Mouse (Mus musculus): ENCODE measurements around the gene Vsx2. TPM values are rescaled to one million over a fixed set of nuclear protein-coding genes. Genes with fewer than 3 reads are reported as not detected.
A peak's percentile ranks its signal among the peaks of the same experiment; 100 is the strongest.

Vsx2 gene
- polyA plus RNA-seq, 1 experiment from 2014 or later: 0.37 TPM

DNA sequence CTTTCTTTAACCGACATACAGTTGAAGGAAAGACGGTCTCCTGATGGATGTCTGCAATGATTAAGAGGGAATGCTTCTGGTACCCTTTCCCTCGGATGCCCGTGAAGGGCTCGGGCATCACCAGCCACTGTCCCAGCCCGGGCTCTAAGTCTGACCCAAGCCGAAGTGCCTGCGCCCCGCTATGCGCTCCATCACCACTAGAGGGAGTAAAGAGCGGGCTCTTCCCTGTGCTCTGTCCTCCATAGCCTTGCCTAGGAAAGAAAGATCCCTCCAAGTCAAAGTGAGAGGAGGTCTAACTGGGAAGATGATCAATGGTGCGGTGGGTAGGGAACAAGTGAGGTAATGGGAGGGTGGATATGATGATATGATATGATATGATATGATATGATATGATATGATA lies 23.5 kb upstream of the Vsx2 start:
- no peaks in the 10 kb centered on the region for H3K36me3 ChIP-seq (replicated peaks)
- ATAC-seq (ENCODE audit: low FRiP score): peak; percentile 81
- WGBS: 3% methylated on average over 12 of the region's 12 CpGs
- H3K4me3 ChIP-seq (replicated peaks): no peak overlapping the region
- peaks cover 12% of the 10 kb centered on the region; the same call in 1 of the 2 replicates for H3K27me3 ChIP-seq
- H3K27ac ChIP-seq: no peak overlapping the region
- peaks cover 18% of the 10 kb centered on the region for H3K4me1 ChIP-seq
- no peak overlapping the region for H3K4me2 ChIP-seq
- no peak overlapping the region for H3K9ac ChIP-seq
- no peaks in the 10 kb centered on the region for H3K9me3 ChIP-seq

DNA sequence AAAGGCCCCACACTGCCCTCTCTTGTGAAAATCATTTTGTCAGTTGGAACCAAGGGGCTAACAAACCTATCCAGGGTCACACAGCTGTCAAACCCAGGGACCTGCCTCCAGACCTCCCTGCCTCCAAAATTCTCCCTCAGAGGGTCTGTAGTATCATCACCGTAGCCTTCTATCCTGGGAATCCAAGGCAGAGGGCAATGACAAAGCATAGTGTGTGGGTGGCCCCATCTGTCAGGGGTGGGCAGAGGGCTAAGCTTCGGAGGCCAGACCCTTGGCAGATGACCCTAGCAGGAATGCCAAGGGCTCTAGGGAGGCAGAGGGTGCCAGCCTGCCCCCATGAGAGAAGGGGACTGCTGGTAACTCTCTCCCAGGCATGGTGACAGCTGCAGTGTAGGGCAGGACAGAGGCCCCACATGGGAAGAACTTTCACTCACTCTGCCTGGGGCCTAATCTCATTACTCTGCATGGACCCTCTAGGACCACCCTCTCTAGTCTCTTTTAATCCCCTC lies 22.9 kb upstream of the Vsx2 start:
- Histone ChIP-seq H3K4me3 (replicated peaks) (no peak overlapping the region), H3K36me3 (replicated peaks) (no peaks in the 10 kb centered on the region), H3K27ac (no peak overlapping the region), H3K4me1 (peaks cover 12% of the 10 kb centered on the region), H3K27me3 (peaks cover 12% of the 10 kb centered on the region; the same call in 1 of the 2 replicates), H3K9me3 (no peaks in the 10 kb centered on the region), H3K4me2 (no peak overlapping the region), H3K9ac (no peak overlapping the region)
- WGBS: 62% methylated on average over 2 of the region's 2 CpGs
- 0 out of 2 replicates have a peak, but pooled peaks have one; percentile 33 for ATAC-seq (ENCODE audit: low FRiP score)

DNA sequence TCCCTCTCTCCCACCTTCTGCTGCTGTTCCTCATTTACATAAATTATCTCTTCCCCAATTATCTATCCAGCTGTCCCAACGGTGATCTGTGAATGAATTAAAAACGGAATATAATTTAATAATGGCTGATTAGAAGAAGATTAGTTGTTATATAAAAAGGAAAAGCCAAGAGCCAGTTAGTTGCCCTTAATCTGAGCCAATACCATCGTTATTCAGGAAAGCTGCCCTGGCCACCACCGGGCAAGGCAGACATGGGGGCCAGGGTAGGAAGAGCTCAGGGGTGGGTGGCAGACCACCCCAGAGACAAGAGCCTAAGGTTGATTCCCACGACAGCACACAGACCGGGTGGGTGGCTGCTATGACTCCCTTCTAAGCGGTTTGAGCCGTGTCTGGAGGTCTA lies 21.3 kb upstream of the Vsx2 start:
- Histone ChIP-seq H3K27me3 (peaks cover 13% of the 10 kb centered on the region; the same call in 1 of the 2 replicates), H3K9ac (no peak overlapping the region), H3K36me3 (replicated peaks) (no peaks in the 10 kb centered on the region), H3K4me3 (replicated peaks) (no peak overlapping the region), H3K9me3 (no peaks in the 10 kb centered on the region), H3K4me2 (no peak overlapping the region), H3K27ac (peak overlapping the region; percentile 43; the same call in 1 of the 2 replicates), H3K4me1 (peaks cover 4% of the 10 kb centered on the region; the same call in 1 of the 2 replicates)
- no peak for ATAC-seq (ENCODE audit: low FRiP score)
- 36% methylated on average over 8 of the region's 8 CpGs for WGBS

DNA sequence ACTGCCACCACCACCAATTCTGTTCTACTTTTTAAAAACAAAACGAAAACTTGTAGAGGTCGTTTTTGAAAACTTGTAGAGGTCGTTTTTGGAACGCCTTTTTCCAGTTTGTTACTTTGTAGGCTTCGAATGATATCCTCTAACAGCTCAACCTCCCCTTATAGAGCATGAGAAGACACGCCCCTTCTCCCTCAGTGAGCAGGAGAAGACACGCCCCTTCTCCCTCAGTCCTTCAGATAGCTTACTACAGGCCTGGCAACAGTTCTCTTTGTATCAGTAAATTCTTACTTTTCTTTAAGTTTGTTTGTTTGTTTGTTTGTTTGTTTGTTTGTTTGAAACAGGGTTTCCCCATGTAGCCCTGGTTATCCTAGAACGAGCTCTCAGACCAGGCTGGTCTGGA lies 14.3 kb upstream of the Vsx2 start:
- Histone ChIP-seq H3K9me3 (0 out of 2 replicates have a peak, but pooled peaks cover 3% of the 10 kb centered on the region), H3K4me1 (no peaks in the 10 kb centered on the region), H3K9ac (no peak overlapping the region), H3K27me3 (0 out of 2 replicates have a peak, but pooled peaks cover 6% of the 10 kb centered on the region), H3K36me3 (replicated peaks) (no peaks in the 10 kb centered on the region), H3K27ac (no peak overlapping the region), H3K4me3 (replicated peaks) (no peak overlapping the region), H3K4me2 (no peak overlapping the region)
- ATAC-seq (ENCODE audit: low FRiP score): no peak
- WGBS: 58% methylated on average over 8 of the region's 8 CpGs

DNA sequence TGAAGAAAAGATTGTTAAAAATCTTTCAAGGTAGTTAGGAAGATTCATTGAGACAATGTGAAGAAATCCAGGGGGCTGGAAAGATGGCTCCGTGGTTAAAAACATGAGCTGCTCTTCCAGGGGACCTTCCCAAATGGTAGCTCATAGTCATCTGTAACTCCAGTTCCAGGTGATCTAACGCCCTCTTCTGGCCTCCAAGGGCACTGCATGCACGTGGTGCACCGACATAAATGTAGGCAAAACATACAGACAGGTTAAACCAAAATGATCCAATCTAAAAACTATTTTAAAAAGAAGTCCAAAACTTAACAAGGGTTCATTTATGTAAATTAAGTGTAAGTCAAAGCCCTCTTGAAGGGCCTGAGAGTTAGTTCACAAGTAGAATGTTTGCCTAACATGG lies 7.0 kb upstream of the Vsx2 start:
- H3K9me3 ChIP-seq: 0 out of 2 replicates have a peak, but pooled peaks cover 3% of the 10 kb centered on the region
- no peak for ATAC-seq (ENCODE audit: low FRiP score)
- H3K4me1 ChIP-seq: no peaks in the 10 kb centered on the region
- H3K27ac ChIP-seq: no peak overlapping the region
- H3K36me3 ChIP-seq (replicated peaks): no peaks in the 10 kb centered on the region
- 48% methylated on average over 4 of the region's 4 CpGs for WGBS
- H3K4me3 ChIP-seq (replicated peaks): no peak overlapping the region
- no peak overlapping the region for H3K4me2 ChIP-seq
- H3K9ac ChIP-seq: no peak overlapping the region
- peaks cover 31% of the 10 kb centered on the region for H3K27me3 ChIP-seq

DNA sequence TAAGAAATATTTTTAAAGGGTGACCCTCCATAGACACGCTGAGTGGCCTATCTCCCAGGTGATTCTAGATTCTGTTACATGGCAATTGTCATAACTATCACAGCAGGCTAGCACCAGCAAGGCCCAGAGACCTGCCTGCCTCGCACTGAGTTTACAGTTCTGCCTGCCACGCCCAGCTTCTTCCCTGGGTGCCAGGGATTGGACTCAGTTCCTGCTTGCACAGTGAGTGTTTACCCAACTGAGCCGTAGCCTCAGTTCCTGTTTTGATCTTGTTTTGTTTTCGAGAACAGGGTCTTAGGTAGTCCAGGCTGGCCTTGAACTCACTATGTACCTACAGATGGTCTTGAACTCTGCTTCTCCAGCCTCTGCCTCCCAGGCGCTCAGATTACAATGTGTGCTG lies 2.0 kb upstream of the Vsx2 start:
- no peaks in the 10 kb centered on the region for H3K9me3 ChIP-seq

DNA sequence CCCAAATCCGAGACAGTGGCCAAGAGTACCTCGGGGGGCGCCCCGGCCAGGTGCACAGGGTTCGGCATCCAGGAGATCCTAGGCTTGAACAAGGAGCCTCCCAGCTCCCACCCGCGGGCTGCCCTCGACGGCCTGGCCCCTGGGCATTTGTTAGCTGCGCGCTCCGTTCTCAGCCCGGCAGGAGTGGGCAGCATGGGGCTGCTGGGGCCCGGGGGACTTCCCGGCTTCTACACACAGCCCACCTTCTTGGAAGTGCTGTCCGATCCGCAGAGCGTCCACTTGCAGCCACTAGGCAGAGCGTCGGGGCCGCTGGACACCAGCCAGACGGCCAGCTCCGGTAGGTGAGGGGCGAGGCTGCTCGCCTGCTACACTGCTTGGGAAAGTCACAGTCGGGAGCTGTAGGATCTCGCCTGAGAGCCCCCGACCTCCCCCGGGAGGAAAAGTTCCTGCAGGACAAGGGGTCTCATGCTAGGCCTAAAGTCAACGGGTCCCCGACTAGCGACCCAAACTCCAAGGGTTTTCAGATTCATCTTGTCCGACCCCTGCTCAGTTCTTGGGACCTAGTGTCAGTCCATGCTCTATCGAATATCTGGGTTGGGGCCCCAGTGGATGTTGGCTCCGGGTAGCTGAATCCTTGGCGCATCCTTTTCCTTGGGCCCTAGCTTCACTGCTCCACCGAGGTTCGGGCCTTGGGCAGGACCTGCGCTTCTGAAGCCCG lies 573 bp downstream of the Vsx2 start:
- Histone ChIP-seq H3K9ac (no peak overlapping the region), H3K9me3 (no peaks in the 10 kb centered on the region), H3K4me1 (peaks cover 22% of the 10 kb centered on the region), H3K4me2 (peak overlapping the region; percentile 32; the same call in 1 of the 2 replicates), H3K36me3 (replicated peaks) (no peaks in the 10 kb centered on the region), H3K27me3 (peaks cover 93% of the 10 kb centered on the region), H3K27ac (no peak overlapping the region), H3K4me3 (replicated peaks) (peak overlapping the region; percentile 23; the same call in 1 of the 2 replicates)
- no peak for ATAC-seq (ENCODE audit: low FRiP score)
- whole genome bisulfite sequencing: under 1% methylated on average over 39 of the region's 40 CpGs

More for the DNA sequence above, 2.0 kb upstream of the Vsx2 start:
- 83% methylated on average over 6 of the region's 6 CpGs for WGBS
- no peak overlapping the region for H3K4me2 ChIP-seq
- ATAC-seq (ENCODE audit: low FRiP score): no peak
- H3K36me3 ChIP-seq (replicated peaks): no peaks in the 10 kb centered on the region
- H3K27ac ChIP-seq: no peak overlapping the region
- peaks cover 82% of the 10 kb centered on the region for H3K27me3 ChIP-seq
- no peak overlapping the region for H3K4me3 ChIP-seq (replicated peaks)
- H3K4me1 ChIP-seq: peaks cover 22% of the 10 kb centered on the region
- H3K9ac ChIP-seq: no peak overlapping the region

DNA sequence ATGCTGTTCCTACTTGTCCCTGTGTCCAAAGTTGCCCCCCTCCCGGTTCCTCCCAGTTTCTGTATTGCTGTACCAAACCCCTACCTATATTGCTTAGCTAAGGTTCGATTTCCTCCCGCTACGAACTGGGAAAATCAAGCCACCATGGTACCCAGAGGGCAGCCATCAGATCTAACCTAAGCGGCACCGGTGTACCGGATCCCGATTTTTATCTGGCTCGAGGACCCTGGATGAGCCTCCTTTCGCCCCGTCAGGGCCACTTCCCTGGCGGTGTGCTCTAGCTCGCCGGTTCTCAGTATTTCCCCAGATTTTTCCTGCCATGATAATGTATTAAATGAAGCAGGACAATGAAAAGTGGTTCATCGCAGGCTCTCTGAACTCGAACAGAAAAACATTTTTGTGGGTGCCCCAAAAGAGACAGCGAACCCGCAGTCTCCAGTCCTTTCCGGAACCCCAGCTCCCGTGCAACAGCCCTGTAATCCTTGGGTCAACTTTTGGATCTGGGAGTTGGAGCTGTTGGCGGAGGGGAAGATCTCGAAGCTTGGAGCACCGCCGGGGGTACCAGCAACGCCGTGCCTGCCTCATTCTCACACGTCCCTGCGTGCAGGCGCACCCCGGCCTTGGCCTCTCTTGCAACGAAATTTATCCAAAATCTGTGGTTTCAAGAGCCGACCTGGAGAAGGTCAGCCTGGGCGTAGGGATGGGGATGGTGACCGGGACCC lies 1.3 kb downstream of the Vsx2 start:
- peak overlapping the region; percentile 17 for H3K4me2 ChIP-seq
- no peaks in the 10 kb centered on the region for H3K36me3 ChIP-seq (replicated peaks)
- ATAC-seq (ENCODE audit: low FRiP score): no peak
- no peaks in the 10 kb centered on the region for H3K9me3 ChIP-seq
- under 1% methylated on average over 34 of the region's 34 CpGs for WGBS
- no peak overlapping the region for H3K27ac ChIP-seq
- H3K9ac ChIP-seq: no peak overlapping the region
- H3K27me3 ChIP-seq: peaks cover 99% of the 10 kb centered on the region
- no peak overlapping the region for H3K4me3 ChIP-seq (replicated peaks)
- peaks cover 22% of the 10 kb centered on the region for H3K4me1 ChIP-seq

DNA sequence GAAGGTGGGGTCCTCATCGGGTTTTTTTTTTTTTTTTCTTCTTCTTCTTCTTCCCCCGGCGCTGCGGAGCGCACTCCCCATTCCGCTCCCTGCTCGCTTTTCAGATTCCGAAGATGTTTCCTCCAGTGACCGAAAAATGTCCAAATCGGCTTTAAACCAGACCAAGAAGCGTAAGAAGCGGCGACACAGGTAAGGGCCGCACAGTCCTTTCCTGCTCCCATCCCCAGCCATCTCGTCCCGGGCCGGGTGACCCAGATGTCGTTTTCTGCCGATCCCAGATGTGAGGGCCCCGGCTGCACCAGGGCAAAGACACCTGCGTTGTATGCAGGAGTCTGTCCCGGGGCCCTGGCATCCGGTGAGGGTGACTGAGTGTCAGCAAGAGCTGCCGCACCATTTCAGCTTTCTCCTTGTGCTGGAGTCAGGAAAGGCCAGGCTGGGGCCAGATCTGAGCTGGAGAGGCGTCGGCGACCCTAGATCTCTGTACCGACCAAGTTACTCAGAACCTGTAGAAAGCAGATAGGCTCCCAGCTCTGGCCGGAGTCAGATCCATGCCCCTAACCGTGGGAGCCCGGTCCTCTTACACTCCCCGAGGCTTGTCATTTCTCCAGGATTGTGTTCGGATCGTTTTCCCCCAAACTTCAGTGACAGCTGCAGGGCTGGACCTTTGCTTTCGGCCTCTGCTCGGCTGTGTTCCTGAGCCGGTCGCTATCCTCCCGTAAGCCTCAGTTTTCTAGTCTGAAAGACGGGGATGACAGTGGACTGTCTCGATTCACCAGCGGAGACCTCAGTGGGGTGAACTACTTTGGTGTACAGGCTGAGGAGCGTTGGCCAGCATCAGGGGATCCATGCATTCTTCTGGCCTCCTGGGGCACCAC lies 2.1 kb downstream of the Vsx2 start:
- H3K27ac ChIP-seq: no peak overlapping the region
- WGBS: 1% methylated on average over 43 of the region's 43 CpGs
- H3K4me1 ChIP-seq: peaks cover 22% of the 10 kb centered on the region
- no peaks in the 10 kb centered on the region for H3K36me3 ChIP-seq (replicated peaks)
- no peak overlapping the region for H3K9ac ChIP-seq
- ATAC-seq (ENCODE audit: low FRiP score): no peak
- H3K4me3 ChIP-seq (replicated peaks): no peak overlapping the region
- peak overlapping the region; percentile 17 for H3K4me2 ChIP-seq
- no peaks in the 10 kb centered on the region for H3K9me3 ChIP-seq
- peaks cover 100% of the 10 kb centered on the region for H3K27me3 ChIP-seq

DNA sequence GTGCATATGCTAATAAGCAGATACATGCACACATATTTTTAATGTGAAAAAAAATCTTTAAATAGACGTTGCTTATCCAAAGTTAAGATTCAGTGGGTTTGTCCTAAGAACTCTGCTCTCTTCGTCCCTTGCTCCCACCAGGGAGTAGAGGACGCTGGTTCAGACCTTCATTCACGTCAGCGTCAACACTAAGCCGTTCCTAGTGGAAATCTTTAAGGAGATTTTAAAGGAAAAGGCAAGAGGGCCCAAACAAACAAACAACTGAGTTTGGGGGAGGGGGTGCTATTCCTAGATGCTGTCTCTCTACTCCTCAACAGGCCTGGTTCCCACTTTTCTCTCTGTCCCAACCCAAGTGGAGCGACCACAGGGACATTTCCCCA lies 2.8 kb downstream of the Vsx2 start:
- Histone ChIP-seq H3K27ac (no peak overlapping the region), H3K36me3 (replicated peaks) (no peaks in the 10 kb centered on the region), H3K4me2 (no peak overlapping the region), H3K4me3 (replicated peaks) (no peak overlapping the region), H3K27me3 (peaks cover 100% of the 10 kb centered on the region), H3K4me1 (peaks cover 22% of the 10 kb centered on the region), H3K9ac (no peak overlapping the region), H3K9me3 (no peaks in the 10 kb centered on the region)
- ATAC-seq (ENCODE audit: low FRiP score): no peak
- 1% methylated on average over 7 of the region's 7 CpGs for WGBS

DNA sequence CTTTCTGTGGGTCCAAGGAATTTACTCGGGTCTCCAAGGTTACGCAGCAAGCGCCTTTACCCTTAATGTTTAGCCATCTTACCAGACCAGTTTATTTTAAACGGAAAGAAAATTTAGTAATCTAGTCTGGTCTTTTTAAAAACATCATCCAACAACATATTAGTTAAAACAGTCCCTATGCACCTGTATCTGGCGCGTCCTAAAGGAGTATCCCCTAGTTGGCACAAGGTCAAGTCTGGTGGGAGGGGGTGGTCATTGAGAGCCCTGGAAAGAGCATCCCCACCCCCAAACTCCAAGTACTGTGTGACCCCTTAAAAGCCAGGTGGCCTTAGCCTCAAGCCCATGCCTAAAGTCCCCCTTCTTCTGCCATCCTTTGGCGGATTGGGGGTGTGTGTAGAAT lies 3.5 kb downstream of the Vsx2 start:
- H3K27me3 ChIP-seq: peaks cover 94% of the 10 kb centered on the region
- no peak overlapping the region for H3K27ac ChIP-seq
- ATAC-seq (ENCODE audit: low FRiP score): no peak
- H3K36me3 ChIP-seq (replicated peaks): no peaks in the 10 kb centered on the region
- H3K4me2 ChIP-seq: no peak overlapping the region
- peaks cover 22% of the 10 kb centered on the region for H3K4me1 ChIP-seq
- H3K4me3 ChIP-seq (replicated peaks): no peak overlapping the region
- 12% methylated on average over 7 of the region's 7 CpGs for WGBS
- H3K9ac ChIP-seq: no peak overlapping the region
- H3K9me3 ChIP-seq: no peaks in the 10 kb centered on the region
